Mouse (Mus musculus): ENCODE measurements around the gene Atpif1. TPM values are rescaled to one million over a fixed set of nuclear protein-coding genes. Genes with fewer than 3 reads are reported as not detected.
A peak's percentile ranks its signal among the peaks of the same experiment; 100 is the strongest.

Gene Atpif1
- polyA plus RNA-seq, 1 experiment from 2014 or later: 1,097 TPM

DNA sequence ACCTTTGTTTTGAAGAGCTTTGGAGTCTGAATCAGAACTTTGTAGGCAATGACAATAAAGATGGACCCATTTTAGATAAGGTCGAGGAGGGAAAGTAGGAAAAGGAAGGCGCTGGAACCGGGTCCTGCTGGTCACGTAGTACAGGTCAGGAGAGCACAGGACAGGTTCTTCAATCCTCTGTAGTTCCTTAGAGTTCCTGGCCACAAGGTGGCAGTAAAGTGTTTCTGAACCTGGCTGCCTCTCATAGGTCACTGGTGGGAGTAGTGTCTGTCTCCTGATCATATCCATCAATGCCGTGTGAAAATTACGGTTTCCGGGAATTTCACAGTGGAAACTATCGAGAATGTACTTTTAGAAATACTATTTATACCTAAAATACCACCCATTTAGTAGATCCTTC lies 12.4 kb upstream of the Atpif1 start:
- ATAC-seq (replicated peaks): no peak

DNA sequence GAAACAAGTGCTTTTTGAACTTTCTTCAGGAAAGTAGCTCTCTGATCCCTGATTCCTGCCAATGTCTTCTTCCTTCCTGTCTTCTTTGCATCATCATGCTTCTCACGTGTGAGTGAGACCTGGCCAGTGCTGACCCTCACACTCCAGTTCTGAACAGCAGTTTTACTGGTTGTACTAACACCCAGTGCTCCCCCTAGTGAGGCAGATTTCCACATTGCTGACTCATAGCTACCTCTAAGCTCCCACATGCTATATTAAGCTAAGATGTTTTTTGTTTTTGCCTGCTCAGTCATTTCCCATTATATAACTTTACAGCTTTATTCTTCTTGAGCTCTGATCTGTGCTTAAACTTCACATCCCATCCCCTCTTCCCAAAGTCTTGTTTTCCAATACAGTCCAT lies 9.3 kb upstream of the Atpif1 start:
- no peak overlapping the region for H3K9ac ChIP-seq (replicated peaks)
- 74% methylated on average over 1 of the region's 1 CpGs for WGBS
- no peak overlapping the region for H3K4me3 ChIP-seq
- no peaks in the 10 kb centered on the region for H3K27me3 ChIP-seq
- H3K4me2 ChIP-seq (replicated peaks): no peak overlapping the region
- H3K9me3 ChIP-seq: no peaks in the 10 kb centered on the region
- peaks cover 75% of the 10 kb centered on the region for H3K36me3 ChIP-seq
- no peak for ATAC-seq (replicated peaks)
- H3K4me1 ChIP-seq: no peaks in the 10 kb centered on the region
- H3K27ac ChIP-seq (replicated peaks): no peak overlapping the region

More for the DNA sequence above, 12.4 kb upstream of the Atpif1 start:
- Histone ChIP-seq H3K9me3 (no peaks in the 10 kb centered on the region), H3K27me3 (no peaks in the 10 kb centered on the region), H3K9ac (replicated peaks) (no peak overlapping the region), H3K4me3 (no peak overlapping the region), H3K4me1 (no peaks in the 10 kb centered on the region), H3K4me2 (replicated peaks) (no peak overlapping the region), H3K27ac (replicated peaks) (no peak overlapping the region), H3K36me3 (peaks cover 84% of the 10 kb centered on the region)
- WGBS: 56% methylated on average over 8 of the region's 8 CpGs

DNA sequence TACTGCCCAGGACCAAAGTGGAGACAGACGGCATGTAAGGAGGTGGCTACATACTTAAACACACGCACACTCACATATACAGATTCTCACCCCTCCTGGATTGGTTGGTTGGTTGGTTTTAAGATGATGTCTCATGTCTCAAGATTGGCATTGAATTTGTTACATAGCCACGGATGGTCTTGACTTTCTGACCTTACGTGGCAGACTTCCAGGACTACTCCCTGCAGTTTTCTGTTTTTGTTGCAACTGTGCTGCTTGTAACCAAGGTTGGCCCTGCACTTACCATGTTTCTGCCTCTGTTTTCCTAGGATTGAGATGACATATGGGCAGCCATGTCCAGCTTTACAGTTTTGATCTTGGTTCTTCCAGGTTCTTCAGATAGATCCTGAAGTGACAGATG lies 8.0 kb upstream of the Atpif1 start:
- no peak for ATAC-seq (replicated peaks)
- H3K4me3 ChIP-seq: no peak overlapping the region
- H3K9ac ChIP-seq (replicated peaks): no peak overlapping the region
- H3K27ac ChIP-seq (replicated peaks): no peak overlapping the region
- H3K4me1 ChIP-seq: peaks cover 11% of the 10 kb centered on the region
- H3K36me3 ChIP-seq: peaks cover 63% of the 10 kb centered on the region
- no peak overlapping the region for H3K4me2 ChIP-seq (replicated peaks)
- H3K27me3 ChIP-seq: no peaks in the 10 kb centered on the region
- 90% methylated on average over 4 of the region's 4 CpGs for WGBS
- H3K9me3 ChIP-seq: no peaks in the 10 kb centered on the region

DNA sequence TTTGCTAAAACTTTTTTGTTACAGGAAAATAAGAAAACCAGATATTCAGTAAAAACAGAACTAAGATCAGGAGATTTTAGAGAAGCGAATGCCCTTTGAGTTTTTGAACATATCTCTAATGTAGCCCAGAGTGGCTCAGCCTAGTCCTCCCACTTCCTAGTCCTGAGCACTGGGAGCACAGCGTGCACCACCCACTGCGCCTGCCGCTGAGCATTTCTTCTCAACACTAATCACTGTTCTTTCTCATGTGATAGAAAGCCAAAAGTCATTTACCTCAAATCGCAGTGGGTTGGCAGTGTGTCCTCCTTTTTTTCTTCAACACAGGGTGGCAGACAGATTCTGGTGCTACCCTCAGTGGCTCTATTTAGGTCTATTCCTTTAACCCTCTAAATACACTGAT lies 6.0 kb upstream of the Atpif1 start:
- no peaks in the 10 kb centered on the region for H3K27me3 ChIP-seq
- H3K36me3 ChIP-seq: peaks cover 51% of the 10 kb centered on the region
- no peak overlapping the region for H3K4me3 ChIP-seq
- no peak overlapping the region for H3K27ac ChIP-seq (replicated peaks)
- H3K9me3 ChIP-seq: no peaks in the 10 kb centered on the region
- ATAC-seq (replicated peaks): no peak
- no peak overlapping the region for H3K9ac ChIP-seq (replicated peaks)
- H3K4me1 ChIP-seq: peaks cover 21% of the 10 kb centered on the region
- H3K4me2 ChIP-seq (replicated peaks): no peak overlapping the region
- 93% methylated on average over 5 of the region's 5 CpGs for WGBS

DNA sequence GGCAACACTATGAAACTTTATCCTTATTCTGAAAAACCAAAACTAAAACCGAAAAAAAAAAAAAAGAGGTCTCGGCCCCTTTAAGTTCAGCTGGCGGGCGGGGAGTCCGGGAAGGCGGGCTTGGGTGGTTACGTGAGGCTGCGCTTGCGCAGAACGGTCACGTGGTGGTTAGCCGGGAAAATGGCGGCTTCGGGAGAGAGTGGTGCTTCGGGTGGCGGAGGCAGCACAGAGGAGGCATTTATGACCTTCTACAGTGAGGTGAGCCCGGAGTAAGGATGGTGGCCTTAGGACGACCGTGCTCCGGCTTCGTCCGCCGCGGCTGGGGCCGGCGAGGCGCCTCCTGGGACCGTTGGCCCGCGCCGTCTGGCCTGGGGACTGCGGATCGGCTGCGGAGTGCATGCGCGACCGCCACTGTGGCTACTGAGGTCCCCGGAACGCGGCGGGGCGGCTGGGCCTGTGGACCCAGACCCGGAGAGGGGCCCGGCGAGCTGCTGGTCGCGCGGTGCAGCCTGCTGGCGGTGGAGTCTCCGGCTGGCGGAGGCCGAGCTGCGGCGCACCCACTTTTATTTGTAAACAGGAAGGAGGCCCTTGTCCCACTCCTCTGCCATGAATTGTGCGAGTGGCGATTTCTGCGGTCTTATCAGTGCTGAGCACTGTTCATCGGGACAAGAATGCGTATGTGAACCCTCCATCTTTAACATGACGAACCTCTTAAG lies 2.1 kb upstream of the Atpif1 start, which contains the start of gene Dnajc8:
Gene Dnajc8, plus strand, starts transcription at position 145 of the 716 bp plus-strand sequence.
- H3K4me3 ChIP-seq: peak within 1 kb of the TSS; percentile 91
- peak; percentile 71 for ATAC-seq (replicated peaks)
- H3K4me1 ChIP-seq: peaks cover 47% of the 10 kb centered on the region
- WGBS: under 1% methylated on average over 60 of the region's 60 CpGs
- peak within 1 kb of the TSS; percentile 80 for H3K27ac ChIP-seq (replicated peaks)
- peak within 1 kb of the TSS; percentile 88 for H3K9ac ChIP-seq (replicated peaks)
- peak within 1 kb of the TSS; percentile 79 for H3K4me2 ChIP-seq (replicated peaks)
- H3K9me3 ChIP-seq: no peaks in the 10 kb centered on the region
- H3K27me3 ChIP-seq: no peaks in the 10 kb centered on the region
- peaks cover 20% of the 10 kb centered on the region for H3K36me3 ChIP-seq

DNA sequence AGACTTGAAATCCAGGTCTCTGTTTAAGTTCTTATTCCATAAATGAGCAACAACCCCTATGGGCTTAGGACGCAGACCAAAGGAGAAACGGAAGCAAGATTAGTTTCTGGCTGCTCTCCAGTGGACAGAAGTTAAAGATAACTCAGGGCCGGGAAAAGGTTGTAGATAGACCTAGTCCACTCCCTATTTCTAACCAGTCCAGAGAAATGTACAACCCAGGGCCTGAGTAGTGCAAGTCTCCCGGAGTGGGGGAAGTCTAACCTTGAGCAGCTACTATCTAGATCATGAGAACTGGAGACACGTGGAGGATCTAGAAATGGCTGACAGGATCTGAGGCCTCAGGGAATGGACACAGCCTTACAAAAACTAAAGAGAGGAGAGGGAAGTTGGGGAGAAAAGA lies 963 bp downstream of the Atpif1 start:
- peak overlapping the region; percentile 99 for H3K9ac ChIP-seq (replicated peaks)
- H3K36me3 ChIP-seq: peaks cover 12% of the 10 kb centered on the region
- 27% methylated on average over 5 of the region's 5 CpGs for WGBS
- H3K27ac ChIP-seq (replicated peaks): peak overlapping the region; percentile 98
- H3K4me3 ChIP-seq: peak overlapping the region; percentile 88
- H3K4me2 ChIP-seq (replicated peaks): peak overlapping the region; percentile 71
- peak; percentile 1; the same call in 1 of the 2 replicates for ATAC-seq (replicated peaks)
- H3K9me3 ChIP-seq: no peaks in the 10 kb centered on the region
- no peaks in the 10 kb centered on the region for H3K27me3 ChIP-seq
- H3K4me1 ChIP-seq: peaks cover 47% of the 10 kb centered on the region

DNA sequence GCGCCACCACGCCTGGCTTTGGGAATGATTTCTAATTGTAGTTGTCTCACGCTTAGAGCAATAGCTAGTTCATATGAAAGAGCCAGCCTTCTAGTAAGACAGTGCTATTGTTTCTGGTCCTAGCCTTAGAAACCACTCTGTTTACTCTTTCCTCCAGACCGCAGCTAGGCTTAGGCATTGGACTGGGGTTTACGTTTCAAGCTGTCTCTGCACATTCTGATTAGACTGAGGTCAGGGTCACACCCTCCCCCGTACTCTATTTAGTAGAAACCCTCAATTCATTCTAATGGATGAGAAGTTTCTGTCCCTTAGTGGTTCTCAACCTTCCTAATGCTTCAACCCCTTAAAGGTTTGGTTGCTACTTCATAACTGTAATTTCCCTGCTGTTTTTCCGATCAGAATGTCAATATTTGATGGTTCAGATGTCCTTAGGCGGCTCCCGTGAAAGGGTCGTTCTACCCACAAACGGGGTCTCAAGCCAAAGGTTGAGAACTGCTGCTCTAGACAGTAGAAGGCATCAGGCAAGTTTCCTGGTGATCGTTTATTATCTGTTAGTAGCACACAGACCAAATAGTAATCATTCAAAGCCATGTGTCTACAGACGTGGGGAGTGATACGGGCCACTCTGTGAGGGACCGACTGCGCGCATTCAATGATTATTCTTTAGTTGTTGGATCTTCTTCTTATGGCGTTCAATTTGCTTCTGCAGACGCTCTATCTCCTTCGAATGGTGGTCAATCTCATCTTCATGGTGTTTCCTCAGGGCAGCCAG lies 3.2 kb downstream of the Atpif1 start:
- Histone ChIP-seq H3K36me3 (peaks cover 12% of the 10 kb centered on the region), H3K27me3 (no peaks in the 10 kb centered on the region), H3K9ac (replicated peaks) (no peak overlapping the region), H3K4me2 (replicated peaks) (no peak overlapping the region), H3K9me3 (no peaks in the 10 kb centered on the region), H3K4me1 (peaks cover 31% of the 10 kb centered on the region), H3K27ac (replicated peaks) (no peak overlapping the region), H3K4me3 (no peak overlapping the region)
- ATAC-seq (replicated peaks): no peak
- 96% methylated on average over 20 of the region's 20 CpGs for WGBS

DNA sequence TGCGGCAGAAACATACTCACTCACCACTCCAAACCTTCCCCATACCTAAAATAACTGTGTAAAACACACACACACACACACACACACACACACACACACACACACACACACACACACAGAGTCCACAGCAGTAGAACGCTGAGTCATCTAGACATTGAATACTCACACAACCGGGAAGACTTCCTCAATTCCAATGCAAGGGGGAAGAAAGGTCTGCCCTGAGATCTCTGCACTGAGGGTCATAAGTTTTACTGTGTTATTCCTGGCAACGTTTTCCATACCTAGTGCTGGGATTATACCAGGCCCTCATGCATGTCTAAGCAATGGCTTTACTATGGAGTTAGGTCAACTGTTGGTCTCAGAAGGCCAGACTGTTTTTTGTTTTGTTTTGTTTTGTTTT lies 4.1 kb downstream of the Atpif1 start:
- no peak overlapping the region for H3K4me3 ChIP-seq
- H3K27me3 ChIP-seq: no peaks in the 10 kb centered on the region
- no peak overlapping the region for H3K27ac ChIP-seq (replicated peaks)
- no peaks in the 10 kb centered on the region for H3K9me3 ChIP-seq
- peaks cover 12% of the 10 kb centered on the region for H3K36me3 ChIP-seq
- no peak overlapping the region for H3K9ac ChIP-seq (replicated peaks)
- H3K4me2 ChIP-seq (replicated peaks): no peak overlapping the region
- no peak for ATAC-seq (replicated peaks)
- WGBS: 88% methylated on average over 4 of the region's 4 CpGs
- H3K4me1 ChIP-seq: peaks cover 28% of the 10 kb centered on the region

DNA sequence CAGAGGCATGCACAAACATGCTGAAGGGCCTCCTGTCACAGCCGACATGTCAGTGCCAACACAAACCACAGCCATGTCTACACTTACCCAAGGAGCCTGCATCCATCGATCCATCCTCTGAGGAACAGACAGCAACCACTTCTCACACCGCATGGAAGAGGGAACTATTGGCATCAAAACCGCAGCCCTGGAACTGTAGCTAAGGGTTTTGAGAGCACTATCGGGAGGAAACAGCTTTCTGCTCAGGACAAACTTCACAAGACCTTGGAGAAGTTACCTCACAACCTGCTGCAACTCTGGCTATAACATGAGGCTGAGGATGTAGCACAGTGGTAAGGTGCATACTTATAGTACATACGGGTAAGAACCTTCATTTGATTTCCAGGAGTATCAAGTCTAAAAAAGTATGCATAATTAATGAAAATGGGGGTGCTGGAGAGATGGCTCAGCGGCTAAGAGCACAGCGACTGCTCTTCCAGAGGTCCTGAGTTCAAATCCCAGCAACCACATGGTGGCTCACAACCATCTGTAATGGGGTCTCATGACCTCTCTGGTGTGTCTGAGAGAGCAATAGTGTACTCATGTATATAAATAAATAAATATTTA lies 5.4 kb downstream of the Atpif1 start:
- whole genome bisulfite sequencing: 95% methylated on average over 8 of the region's 8 CpGs
- Histone ChIP-seq H3K27me3 (no peaks in the 10 kb centered on the region), H3K9me3 (no peaks in the 10 kb centered on the region), H3K4me1 (peaks cover 21% of the 10 kb centered on the region), H3K27ac (replicated peaks) (no peak overlapping the region), H3K4me3 (no peak overlapping the region), H3K4me2 (replicated peaks) (no peak overlapping the region), H3K9ac (replicated peaks) (no peak overlapping the region), H3K36me3 (peaks cover 12% of the 10 kb centered on the region)
- no peak for ATAC-seq (replicated peaks)

DNA sequence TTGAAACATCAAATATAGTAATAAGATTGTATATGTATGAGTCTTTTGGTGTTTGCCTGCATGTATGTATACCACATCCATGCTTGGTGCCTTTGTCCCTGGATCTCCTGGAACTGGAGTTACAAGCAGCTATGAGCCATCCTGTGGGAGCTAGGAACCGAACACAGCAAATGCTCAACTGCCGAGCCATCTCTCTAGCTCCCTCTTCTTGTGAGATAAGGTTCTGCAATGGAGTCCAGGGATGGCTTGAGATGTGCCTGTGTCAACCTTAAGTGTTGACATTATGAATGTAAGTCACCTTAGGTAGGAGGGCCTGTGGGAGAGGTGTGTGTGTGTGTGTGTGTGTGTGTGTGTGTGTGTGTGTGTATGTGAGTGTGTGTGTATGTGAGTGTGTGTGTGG lies 6.8 kb downstream of the Atpif1 start:
- Histone ChIP-seq H3K4me3 (no peak overlapping the region), H3K4me2 (replicated peaks) (no peak overlapping the region), H3K9me3 (no peaks in the 10 kb centered on the region), H3K9ac (replicated peaks) (no peak overlapping the region), H3K4me1 (peaks cover 10% of the 10 kb centered on the region), H3K27me3 (no peaks in the 10 kb centered on the region), H3K27ac (replicated peaks) (no peak overlapping the region), H3K36me3 (peaks cover 12% of the 10 kb centered on the region)
- whole genome bisulfite sequencing: 54% methylated on average over 2 of the region's 2 CpGs
- ATAC-seq (replicated peaks): no peak

DNA sequence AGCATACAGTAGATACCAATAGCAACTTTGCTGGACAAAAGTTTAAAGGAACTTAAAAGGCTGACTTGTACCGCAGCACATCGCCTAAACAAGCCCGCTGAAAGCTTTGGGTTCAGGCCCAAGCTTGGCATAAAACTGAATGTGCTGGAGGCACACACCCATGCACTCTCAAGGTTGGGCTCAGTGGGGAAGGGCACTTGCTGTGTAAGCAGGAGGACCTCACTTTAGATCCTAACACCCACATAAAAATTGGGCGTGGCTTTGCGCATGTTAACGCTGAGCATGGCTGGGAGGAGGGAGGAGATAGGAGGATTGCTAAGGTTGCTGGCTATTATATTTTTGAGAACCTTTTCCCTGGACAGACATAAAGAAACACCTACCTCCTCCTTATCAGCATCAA lies 8.7 kb downstream of the Atpif1 start:
- Histone ChIP-seq H3K4me3 (no peak overlapping the region), H3K4me2 (replicated peaks) (no peak overlapping the region), H3K27me3 (no peaks in the 10 kb centered on the region), H3K9me3 (no peaks in the 10 kb centered on the region), H3K27ac (replicated peaks) (no peak overlapping the region), H3K4me1 (0 out of 2 replicates have a peak, but pooled peaks cover 2% of the 10 kb centered on the region), H3K36me3 (peaks cover under 1% of the 10 kb centered on the region), H3K9ac (replicated peaks) (no peak overlapping the region)
- ATAC-seq (replicated peaks): no peak
- WGBS: 37% methylated on average over 6 of the region's 6 CpGs

DNA sequence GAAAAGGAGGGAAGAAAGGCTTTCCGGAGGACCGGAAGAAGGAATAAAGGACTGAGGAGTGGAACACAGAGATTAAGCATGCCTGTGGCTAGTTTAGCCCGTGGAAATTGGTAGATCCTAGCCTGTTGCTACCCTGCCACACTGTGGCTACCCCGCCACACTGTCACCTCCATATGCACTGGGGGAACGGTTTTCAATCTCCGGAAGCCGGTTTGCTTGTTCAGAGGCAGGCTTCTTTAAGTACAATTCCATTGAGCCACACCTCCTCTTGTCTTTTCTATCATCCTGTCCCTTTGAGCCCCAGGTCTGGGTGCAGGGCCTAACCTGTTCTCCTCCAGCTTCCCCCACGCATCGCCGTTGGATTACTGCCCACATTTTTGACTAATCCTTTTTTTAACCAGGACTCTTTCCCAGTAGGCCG lies 9.1 kb downstream of the Atpif1 start:
- Histone ChIP-seq H3K36me3 (no peaks in the 10 kb centered on the region), H3K9ac (replicated peaks) (no peak overlapping the region), H3K9me3 (no peaks in the 10 kb centered on the region), H3K4me1 (0 out of 2 replicates have a peak, but pooled peaks cover 2% of the 10 kb centered on the region), H3K4me3 (no peak overlapping the region), H3K27ac (replicated peaks) (no peak overlapping the region), H3K27me3 (no peaks in the 10 kb centered on the region), H3K4me2 (replicated peaks) (no peak overlapping the region)
- WGBS: 14% methylated on average over 11 of the region's 11 CpGs
- ATAC-seq (replicated peaks): no peak
